Mouse (Mus musculus): ENCODE results near the gene Pex12. TPM values are rescaled to one million over a fixed set of nuclear protein-coding genes. Genes with fewer than 3 reads are reported as not detected.

Gene Pex12
- 2.0 TPM for polyA plus RNA-seq (2015; fragmentation: Illumina TruSeq; extraction: RNeasy Lipid Tissue Mini Kit (QIAGEN cat#74804); ENCODE audit: insufficient read depth, low read depth, low replicate concordance)

DNA sequence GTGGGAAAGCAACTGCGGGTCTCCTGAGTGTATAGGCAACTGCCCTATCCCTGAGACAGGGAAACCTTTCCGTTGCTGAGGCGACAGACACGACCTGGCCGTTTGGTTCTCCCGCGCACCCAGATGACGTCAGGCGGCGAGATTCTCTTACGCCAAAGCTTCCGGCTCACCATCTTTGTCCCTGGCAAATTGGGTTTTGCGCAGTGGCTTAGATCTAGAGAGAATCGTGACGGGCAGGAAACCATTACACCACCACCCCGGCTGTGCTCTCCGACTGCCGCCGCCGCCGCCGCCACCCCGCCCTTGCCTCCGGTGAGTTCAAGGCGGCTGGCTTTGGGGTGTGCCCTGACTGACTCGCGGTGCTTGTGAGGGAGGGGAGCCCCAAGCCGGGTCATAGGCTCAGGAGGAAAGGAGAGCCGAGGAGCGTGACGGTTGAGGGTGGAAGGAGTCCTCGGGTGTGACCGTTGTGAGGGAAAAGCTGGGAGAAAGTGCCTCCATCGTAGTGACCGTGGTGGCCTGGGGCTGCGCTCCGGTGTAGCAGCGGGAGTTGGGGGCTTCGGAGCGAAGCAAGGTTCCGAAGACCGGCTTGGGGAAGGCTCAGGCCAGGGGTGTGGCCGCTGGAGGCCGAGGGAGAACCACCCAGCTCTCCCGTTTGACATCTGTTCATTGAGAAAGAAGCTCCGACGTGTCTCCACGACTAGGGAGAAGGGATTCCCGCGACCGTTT, at the start of gene Pex12:
TSS of gene Pex12 (minus strand) at position 61 of the 726 bp plus-strand sequence.

DNA sequence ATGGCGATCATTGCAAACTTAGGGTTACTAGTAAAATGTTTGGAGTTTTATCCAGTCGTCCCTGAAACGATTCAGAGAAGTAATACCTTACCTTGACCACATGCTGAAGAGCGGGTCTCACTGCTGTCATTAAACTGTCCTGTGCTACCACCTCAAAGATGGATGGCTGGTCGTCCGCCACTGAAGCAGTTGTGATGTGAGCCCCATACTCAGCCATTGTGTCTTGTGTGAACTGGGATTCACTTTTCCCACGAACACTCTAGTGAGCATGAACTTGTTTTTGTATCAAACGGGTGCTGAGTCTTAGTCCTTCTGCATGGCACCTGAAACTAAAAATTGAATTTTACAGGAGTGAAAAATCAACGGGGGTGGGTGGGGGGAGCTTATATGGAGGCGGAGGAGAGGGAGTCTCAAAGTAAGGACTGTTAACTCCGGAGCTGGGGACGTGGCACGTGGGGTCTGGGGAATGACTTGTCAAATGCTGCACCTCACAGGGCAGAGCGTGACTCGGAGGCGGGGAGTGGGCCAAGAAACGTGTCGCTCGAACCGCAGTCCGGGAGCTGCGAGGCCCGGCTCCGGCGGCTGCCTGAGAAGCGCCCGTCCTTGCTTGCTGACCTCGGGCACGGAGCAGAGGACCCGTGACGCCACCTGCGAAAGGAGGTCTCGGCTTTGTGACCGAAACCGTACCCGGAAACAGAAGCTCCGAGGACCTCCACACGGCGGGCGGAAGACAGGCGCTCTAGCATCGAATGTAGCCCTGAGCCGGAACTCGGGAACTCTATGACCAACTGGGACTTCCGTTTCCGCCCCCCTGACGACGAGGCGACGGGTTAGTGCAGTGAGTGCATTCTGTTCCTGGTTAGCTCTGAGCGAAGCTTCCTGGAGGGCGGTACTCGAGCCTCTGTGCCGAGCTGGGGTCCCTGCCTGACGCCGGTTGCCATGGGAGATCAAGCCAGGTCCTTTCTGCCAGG, 3.9 kb downstream of the Pex12 start, which contains the start of gene Ap2b1:
TSS of gene Ap2b1 (plus strand) at position 800 of the 971 bp plus-strand sequence.

DNA sequence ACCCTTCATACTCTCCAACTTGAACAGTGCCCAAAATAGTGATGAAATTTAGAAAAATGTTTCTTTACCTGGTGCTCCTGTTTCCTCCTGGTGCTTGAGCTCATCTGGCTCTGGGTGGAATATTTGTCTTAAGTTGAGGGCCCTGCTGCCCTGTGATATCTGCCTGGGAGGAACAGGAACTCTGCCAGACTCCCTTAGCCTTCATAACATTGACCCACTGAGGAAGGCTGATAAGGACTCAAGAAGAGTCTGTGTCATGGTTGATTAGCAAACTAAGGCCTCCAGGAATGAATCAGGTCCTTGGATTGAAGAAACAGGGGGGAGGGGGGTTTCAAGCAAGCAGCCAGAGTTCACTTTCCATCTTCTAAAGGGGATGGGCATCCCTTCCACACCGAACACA, 15.8 kb downstream of the Pex12 start, which contains the start of gene Slfn14:
TSS of gene Slfn14 (minus strand) at position 161 of the 400 bp plus-strand sequence.

Other genes with a start within 250 kb of the Pex12 start
- gene Slfn2, start 237.5 kb downstream of the Pex12 start, polyA plus RNA-seq (2015; fragmentation: Illumina TruSeq; extraction: RNeasy Lipid Tissue Mini Kit (QIAGEN cat#74804); ENCODE audit: insufficient read depth, low read depth, low replicate concordance) = 6.3 TPM
- gene Slfn1, start 185.7 kb downstream of the Pex12 start, polyA plus RNA-seq (2015; fragmentation: Illumina TruSeq; extraction: RNeasy Lipid Tissue Mini Kit (QIAGEN cat#74804); ENCODE audit: insufficient read depth, low read depth, low replicate concordance) = not detected
- gene Slfn4, start 127.4 kb downstream of the Pex12 start, polyA plus RNA-seq (2015; fragmentation: Illumina TruSeq; extraction: RNeasy Lipid Tissue Mini Kit (QIAGEN cat#74804); ENCODE audit: insufficient read depth, low read depth, low replicate concordance) = not detected
- gene Slfn3, start 111.3 kb downstream of the Pex12 start, polyA plus RNA-seq (2015; fragmentation: Illumina TruSeq; extraction: RNeasy Lipid Tissue Mini Kit (QIAGEN cat#74804); ENCODE audit: insufficient read depth, low read depth, low replicate concordance) = 3.0 TPM
- gene Slfn14, start 15.9 kb downstream of the Pex12 start, polyA plus RNA-seq (2015; fragmentation: Illumina TruSeq; extraction: RNeasy Lipid Tissue Mini Kit (QIAGEN cat#74804); ENCODE audit: insufficient read depth, low read depth, low replicate concordance) = not detected
- 10.7 TPM for gene Ap2b1, start 3.6 kb downstream of the Pex12 start, polyA plus RNA-seq (2015; fragmentation: Illumina TruSeq; extraction: RNeasy Lipid Tissue Mini Kit (QIAGEN cat#74804); ENCODE audit: insufficient read depth, low read depth, low replicate concordance)
- 0.37 TPM for gene Rasl10b, start 106.6 kb upstream of the Pex12 start, polyA plus RNA-seq (2015; fragmentation: Illumina TruSeq; extraction: RNeasy Lipid Tissue Mini Kit (QIAGEN cat#74804); ENCODE audit: insufficient read depth, low read depth, low replicate concordance)
- not detected for gene Gas2l2, start 126.9 kb upstream of the Pex12 start, polyA plus RNA-seq (2015; fragmentation: Illumina TruSeq; extraction: RNeasy Lipid Tissue Mini Kit (QIAGEN cat#74804); ENCODE audit: insufficient read depth, low read depth, low replicate concordance)
- not detected for gene 1700020L24Rik, start 135.1 kb upstream of the Pex12 start, polyA plus RNA-seq (2015; fragmentation: Illumina TruSeq; extraction: RNeasy Lipid Tissue Mini Kit (QIAGEN cat#74804); ENCODE audit: insufficient read depth, low read depth, low replicate concordance)
- 2.5 TPM for gene Mmp28, start 160.5 kb upstream of the Pex12 start, polyA plus RNA-seq (2015; fragmentation: Illumina TruSeq; extraction: RNeasy Lipid Tissue Mini Kit (QIAGEN cat#74804); ENCODE audit: insufficient read depth, low read depth, low replicate concordance)
- 18.7 TPM for gene Taf15, start 170.5 kb upstream of the Pex12 start, polyA plus RNA-seq (2015; fragmentation: Illumina TruSeq; extraction: RNeasy Lipid Tissue Mini Kit (QIAGEN cat#74804); ENCODE audit: insufficient read depth, low read depth, low replicate concordance)
- not detected for gene Heatr9, start 219.6 kb upstream of the Pex12 start, polyA plus RNA-seq (2015; fragmentation: Illumina TruSeq; extraction: RNeasy Lipid Tissue Mini Kit (QIAGEN cat#74804); ENCODE audit: insufficient read depth, low read depth, low replicate concordance)
- gene Ccl5, start 227.9 kb upstream of the Pex12 start, polyA plus RNA-seq (2015; fragmentation: Illumina TruSeq; extraction: RNeasy Lipid Tissue Mini Kit (QIAGEN cat#74804); ENCODE audit: insufficient read depth, low read depth, low replicate concordance) = not detected

Data from pancreas, adult 10 weeks (tissue).